Mouse (Mus musculus) retina, embryonic 14.5 days (tissue): Measurements from ENCODE around the gene Dnajb14.
"Not testable (repeated sequence)": the region's sequence is repeated elsewhere in the genome, so short reads cannot be mapped to it uniquely, and the experiment has no call there.

Source experiments
- DNase-seq: peaks from one replicate; pipeline ENCODE4 v3.0.0-alpha.2; 2015; ENCODE audit warnings: low spot score

Gene Dnajb14

DNA sequence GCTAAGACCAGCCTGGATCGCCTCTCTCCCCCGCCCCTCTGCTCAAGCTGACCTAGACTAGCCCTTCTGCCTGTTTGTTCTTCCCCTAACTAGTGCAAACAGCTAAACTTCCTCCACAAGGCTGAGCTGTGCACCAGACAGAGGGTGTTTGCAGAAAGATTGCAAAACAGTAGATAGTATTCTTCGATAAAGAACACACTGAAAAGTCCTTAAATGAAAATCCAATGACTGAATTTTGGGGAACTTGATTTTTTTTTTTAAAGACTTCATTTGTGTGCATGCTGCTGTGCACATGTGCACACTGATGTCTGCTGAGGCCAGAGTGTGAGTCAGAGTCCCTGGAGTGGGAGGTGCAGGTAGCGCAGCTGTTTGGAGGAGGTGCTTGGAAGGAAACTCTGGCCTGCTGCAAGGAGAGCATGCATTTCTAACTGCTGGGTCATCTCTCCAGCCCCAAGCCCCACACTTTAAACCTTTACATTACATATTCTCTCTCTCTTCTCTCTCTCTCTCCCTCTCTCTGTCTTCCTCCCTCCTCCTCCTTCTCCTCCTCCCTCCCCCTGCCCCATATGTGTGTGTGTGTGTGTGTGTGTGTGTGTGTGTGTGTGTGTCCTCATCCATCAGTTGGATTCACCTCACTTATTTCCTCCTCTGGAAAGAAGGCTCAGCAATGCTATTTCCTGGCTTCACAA, 84.9 kb downstream of the Dnajb14 start:
- DNase-seq: no peak

DNA sequence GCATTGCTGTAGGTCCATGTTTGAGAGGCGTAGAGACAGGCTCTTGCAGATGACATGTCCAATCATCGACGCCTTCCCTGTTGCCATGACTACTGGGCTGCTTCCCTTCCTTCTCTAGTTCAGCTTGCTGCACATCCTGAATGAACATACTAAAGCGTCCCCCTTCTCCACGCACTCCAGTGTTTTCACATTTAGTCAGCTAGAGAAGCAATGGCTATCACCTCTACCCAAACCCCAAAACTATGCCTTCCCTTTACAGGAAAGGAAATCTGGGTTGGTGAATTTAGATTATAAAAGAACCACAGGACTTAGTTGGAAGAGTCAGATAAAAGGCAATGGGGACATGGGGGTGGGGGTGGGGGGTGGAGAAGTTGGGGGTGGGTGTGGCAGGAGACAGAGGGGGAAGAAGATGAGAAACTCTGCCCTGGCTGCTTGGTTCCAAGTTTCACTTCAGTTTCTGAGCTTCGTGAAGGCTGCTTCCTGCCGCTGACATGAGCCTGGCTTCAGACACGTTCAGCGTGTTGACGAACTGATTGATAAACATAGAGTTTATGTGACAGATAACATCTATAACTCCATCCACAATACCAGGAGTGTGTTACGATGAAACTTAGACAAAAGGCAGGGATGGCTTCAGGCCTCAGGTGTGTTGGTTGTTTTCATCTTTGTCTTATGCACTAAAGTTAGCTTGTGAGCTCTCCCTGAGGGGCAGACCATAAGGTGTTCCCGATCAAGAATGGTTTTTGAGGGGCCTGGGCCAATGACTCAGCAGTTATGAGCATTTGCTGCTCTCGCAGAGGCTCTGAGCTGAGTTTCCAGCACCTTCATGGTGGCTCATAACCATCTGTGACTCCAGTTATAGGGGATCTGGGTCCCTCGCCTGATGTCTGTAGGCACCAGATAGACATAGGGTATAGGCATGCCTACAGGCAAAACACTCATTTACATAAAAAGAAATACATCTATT, 85.7 kb downstream of the Dnajb14 start:
- peak; percentile 71 for DNase-seq

DNA sequence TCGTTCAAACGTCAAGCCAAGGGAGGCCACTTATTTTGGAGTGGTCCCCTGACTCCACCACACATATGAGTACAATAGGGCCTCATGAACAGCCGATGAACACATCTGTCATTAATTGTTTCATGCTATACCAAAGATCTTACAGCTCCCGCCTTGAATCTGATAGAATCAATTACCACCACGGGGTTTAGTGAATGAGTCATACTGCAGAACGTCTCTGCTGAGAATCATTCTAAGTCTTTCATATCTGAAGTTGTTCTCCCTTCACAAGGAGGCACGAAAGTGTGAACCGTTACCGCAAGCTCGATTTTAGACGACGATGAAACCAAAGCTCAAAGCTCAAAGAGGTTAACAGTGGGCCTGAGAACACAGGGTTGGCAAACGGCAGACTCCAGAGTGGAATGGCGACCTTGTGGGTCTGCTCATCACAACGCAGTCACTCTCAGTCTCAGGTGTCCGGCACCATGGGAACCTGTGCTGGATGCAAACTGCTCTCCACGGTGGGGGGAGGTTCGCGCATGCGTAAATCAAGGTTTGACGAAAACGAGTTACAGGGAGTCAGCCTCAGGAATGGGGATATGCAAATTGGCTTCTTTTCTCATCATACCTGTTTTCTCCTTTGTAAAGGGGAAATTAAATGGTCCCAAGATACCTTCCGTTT, 86.9 kb downstream of the Dnajb14 start:
- DNase-seq: no peak

DNA sequence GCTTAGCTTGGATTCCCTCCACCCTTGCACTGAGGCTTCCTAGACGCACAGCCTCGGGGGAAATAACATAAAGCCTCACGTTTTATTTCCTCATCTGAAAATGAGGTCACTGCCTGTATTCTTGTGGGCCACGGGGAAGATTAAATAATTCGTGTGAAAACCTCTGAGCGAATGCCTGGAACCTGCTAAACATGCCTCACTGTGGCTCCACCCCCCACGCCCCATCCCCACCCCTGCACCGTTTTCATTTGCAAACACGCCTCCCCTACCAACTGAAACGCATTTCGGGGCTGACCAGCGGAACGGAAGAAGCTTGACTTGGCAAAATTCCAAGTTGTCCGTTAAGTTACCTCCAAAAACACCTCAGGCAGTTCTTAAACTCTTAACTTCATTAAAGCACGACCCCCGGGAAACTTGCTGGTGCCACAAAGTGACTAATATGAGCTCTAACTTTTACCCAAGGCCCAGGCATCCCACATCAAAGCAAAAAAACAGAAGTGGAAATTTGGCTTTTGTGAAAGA, 88.1 kb downstream of the Dnajb14 start:
- DNase-seq: no peak

DNA sequence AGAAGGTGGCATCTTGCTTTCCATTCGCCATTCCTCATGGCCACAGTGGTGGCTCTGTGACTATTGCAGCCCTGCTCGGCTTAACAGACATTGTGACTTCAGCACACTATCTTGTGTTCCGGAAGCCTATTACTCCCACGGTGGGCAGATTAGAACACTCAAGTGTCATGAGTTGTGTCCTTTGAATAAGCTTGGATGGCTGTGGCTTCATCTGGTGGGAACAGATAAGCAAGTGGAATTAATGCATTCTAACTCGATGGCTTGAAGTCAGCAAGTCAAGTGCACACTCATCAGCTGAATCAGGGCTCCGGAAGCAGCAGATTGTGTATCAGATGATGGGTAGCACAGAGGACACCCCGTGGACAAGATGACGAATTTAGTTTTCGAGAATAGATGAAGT, 90.4 kb downstream of the Dnajb14 start:
- no peak for DNase-seq

- no peak for DNase-seq
These were observed 90.9 kb downstream of the Dnajb14 start for GRCm38 (mm10) chr3:137958352-137958751.

DNA sequence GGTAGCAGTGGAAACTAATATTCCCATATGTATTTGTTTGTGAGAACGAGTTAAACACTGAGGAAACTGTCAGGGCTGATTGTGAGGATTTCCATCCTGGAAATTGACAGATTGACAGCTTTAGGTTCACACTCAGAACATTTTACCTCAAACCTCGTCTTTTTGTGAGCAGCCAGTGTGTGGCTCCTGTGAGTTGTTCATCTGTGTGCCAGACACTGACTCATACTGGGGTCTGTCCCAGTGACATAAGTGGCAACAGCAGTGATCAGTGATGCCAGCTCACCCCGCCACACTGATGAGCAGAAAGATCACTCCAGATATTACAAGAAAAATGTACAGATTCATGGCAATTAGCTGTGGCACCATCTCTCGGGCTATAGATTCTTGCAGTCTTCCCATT, 92.0 kb downstream of the Dnajb14 start:
- DNase-seq: no peak

GRCm38 (mm10) chr3:137961736-137962385, 94.4 kb downstream of the Dnajb14 start:
- no peak for DNase-seq

GRCm38 (mm10) chr3:137963508-137963907, 96.0 kb downstream of the Dnajb14 start:
- no peak for DNase-seq

- DNase-seq: not testable (repeated sequence)
These were observed 96.5 kb downstream of the Dnajb14 start for GRCm38 (mm10) chr3:137964014-137964413.
